In the genomic region with DNA sequence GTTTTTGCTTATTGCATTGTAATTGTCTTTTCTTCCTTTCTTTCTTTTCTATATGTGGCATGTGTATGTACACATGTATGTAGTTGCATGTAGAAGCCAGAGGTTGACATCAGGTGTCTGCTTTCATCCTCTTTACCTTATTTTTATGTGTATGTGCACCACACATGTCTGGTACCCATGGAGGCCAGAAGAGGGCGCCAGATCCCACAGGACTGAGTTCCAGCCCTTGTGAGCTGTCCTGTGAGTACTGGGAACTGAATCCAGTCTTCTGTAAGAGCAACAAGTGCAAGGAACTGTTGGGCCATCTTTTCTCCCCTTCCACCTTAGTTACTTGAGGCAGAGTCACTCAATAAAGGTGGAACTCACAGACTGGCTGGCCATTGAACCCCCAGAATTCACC, we compare ENCODE assay signal across 22 mouse cellular contexts. TPM values are rescaled to one million over a fixed set of nuclear protein-coding genes. Genes with fewer than 3 reads are reported as not detected.
DNase-seq lines count a peak whose midpoint lies in the region; ATAC-seq and TF ChIP-seq lines count a peak whose summit lies in the region.
"Had no signal": no experiment of that assay in that cellular context is flagged by ENCODE, and none has a peak within 500 bp of the region (broad histone marks: within the 10 kb centered on the region; RNA-seq: fewer than 3 reads in every experiment).

No protein-coding gene starts in this region.

- no peaks in the 10 kb centered on the region for H3K27me3 ChIP-seq in liver, embryonic 14.5 days (ENCODE audit: control insufficient read depth, insufficient read depth, low read length)
- H3K27me3 ChIP-seq in liver, embryonic 12.5 days (replicated peaks) = peaks cover 46% of the 10 kb centered on the region
- H3K27me3 ChIP-seq in CH12.LX (replicated peaks) = peaks cover 62% of the 10 kb centered on the region
- peaks cover 2% of the 10 kb centered on the region; the same call in 1 of the 2 replicates for H3K27me3 ChIP-seq in small intestine, adult 2 months (ENCODE audit: control insufficient read depth, insufficient read depth, low read length)
- H3K27me3 ChIP-seq: embryonic facial prominence, embryonic 13.5 days; heart, embryonic 15.5 days had no signal

- 14% methylated on average over 1 of the region's 1 CpGs for WGBS in liver, embryonic 14.5 days (ENCODE audit: insufficient replicate concordance)
- 6% methylated on average over 1 of the region's 1 CpGs for WGBS in liver, embryonic 12.5 days (ENCODE audit: insufficient replicate concordance)
- WGBS in small intestine, adult 2 months = 5% methylated on average over 1 of the region's 1 CpGs

- TF ChIP-seq EP300 in liver, embryonic 14.5 days (IDR thresholded peaks at IDR 0.05; ENCODE audit: low read depth) = no peak
- no peak for TF ChIP-seq EP300 in CH12.LX (IDR thresholded peaks at IDR 0.05; ENCODE audit: low read length)

- H3K79me2 ChIP-seq in CH12.LX (replicated peaks; ENCODE audit: control insufficient read depth, extremely low read depth, insufficient read depth, poor library complexity, severe bottlenecking) = no peaks in the 10 kb centered on the region

- no peaks in the 10 kb centered on the region for H3K4me1 ChIP-seq in liver, embryonic 14.5 days (replicated peaks; ENCODE audit: control insufficient read depth in 2 of 2, insufficient read depth in 2 of 2, low read length in 1 of 2)
- H3K4me1 ChIP-seq in liver, embryonic 12.5 days = no peaks in the 10 kb centered on the region
- no peaks in the 10 kb centered on the region; a peak in 1 of 4 replicates for H3K4me1 ChIP-seq in CH12.LX (ENCODE audit: control insufficient read depth in 1 of 2, insufficient read depth in 2 of 2)
- H3K4me1 ChIP-seq in ES-E14 (ENCODE audit: control insufficient read depth in 2 of 2, insufficient read depth in 2 of 2, low read length in 2 of 2, poor library complexity in 1 of 2) = peaks cover 0 to 10% of the 10 kb centered on the region in 2 experiments; a peak in 1 of 4 replicates
- H3K4me1 ChIP-seq in small intestine, adult 2 months (ENCODE audit: control insufficient read depth, insufficient read depth, insufficient read length, low read length) = no peaks in the 10 kb centered on the region
- H3K4me1 ChIP-seq: embryonic facial prominence, embryonic 13.5 days; heart, embryonic 15.5 days; hindbrain, embryonic 15.5 days; limb, embryonic 12.5 days; liver, embryonic 15.5 days had no signal

- H3K4me2 ChIP-seq in liver, embryonic 14.5 days (ENCODE audit: low read depth) = no peak overlapping the region
- H3K4me2 ChIP-seq in liver, embryonic 12.5 days = no peak overlapping the region
- H3K4me2 ChIP-seq in CH12.LX (ENCODE audit: insufficient read depth, low read depth, poor library complexity, severe bottlenecking) = no peak overlapping the region
- H3K4me2 ChIP-seq: embryonic facial prominence, embryonic 13.5 days; heart, embryonic 15.5 days; hindbrain, embryonic 15.5 days; limb, embryonic 12.5 days; liver, embryonic 15.5 days had no signal

- H3K9ac ChIP-seq in liver, embryonic 14.5 days (replicated peaks) = no peak overlapping the region
- no peak overlapping the region for H3K9ac ChIP-seq in liver, embryonic 12.5 days
- no peak overlapping the region for H3K9ac ChIP-seq in CH12.LX (ENCODE audit: insufficient read depth, low read depth)
- no peak overlapping the region for H3K9ac ChIP-seq in ES-E14 (ENCODE audit: insufficient read depth, low read depth, low read length, poor library complexity, severe bottlenecking)
- H3K9ac ChIP-seq: embryonic facial prominence, embryonic 13.5 days; heart, embryonic 15.5 days; hindbrain, embryonic 15.5 days; limb, embryonic 12.5 days; liver, embryonic 15.5 days had no signal

- ATAC-seq in liver, embryonic 14.5 days (ENCODE audit: insufficient read depth) = no peak
- ATAC-seq in liver, embryonic 12.5 days = no peak
- ATAC-seq: forebrain, embryonic 14.5 days; midbrain, embryonic 16.5 days had no signal

- no peak overlapping the region for H3K4me3 ChIP-seq in liver, embryonic 14.5 days (ENCODE audit: insufficient read depth in 1 of 2, low read depth in 2 of 2, low read length in 2 of 2)
- no peak overlapping the region for H3K4me3 ChIP-seq in liver, embryonic 12.5 days
- H3K4me3 ChIP-seq in CH12.LX (replicated peaks in 1 of 3; ENCODE audit: low read depth in 2 of 3, low read length in 2 of 3, poor library complexity in 1 of 3) = no peak overlapping the region
- H3K4me3 ChIP-seq in ES-E14 (ENCODE audit: insufficient read depth in 1 of 2, low read depth in 1 of 2, low read length in 2 of 2, poor library complexity in 1 of 2, severe bottlenecking in 1 of 2) = no peak overlapping the region
- no peak overlapping the region for H3K4me3 ChIP-seq in small intestine, adult 2 months (ENCODE audit: low read depth, low read length)
- H3K4me3 ChIP-seq: embryonic facial prominence, embryonic 13.5 days; heart, embryonic 15.5 days; hindbrain, embryonic 15.5 days; limb, embryonic 12.5 days; liver, embryonic 15.5 days had no signal

- no peaks in the 10 kb centered on the region for H3K36me3 ChIP-seq in liver, embryonic 14.5 days (replicated peaks; ENCODE audit: control insufficient read depth, insufficient read depth, low read depth)
- H3K36me3 ChIP-seq in liver, embryonic 12.5 days = no peaks in the 10 kb centered on the region
- H3K36me3 ChIP-seq in CH12.LX (replicated peaks in 1 of 2; ENCODE audit: control insufficient read depth in 1 of 2, insufficient read depth in 1 of 2, low read length in 1 of 2) = no peaks in the 10 kb centered on the region
- H3K36me3 ChIP-seq in ES-E14 (ENCODE audit: control insufficient read depth, insufficient read depth, low read length, poor library complexity, severe bottlenecking) = no peaks in the 10 kb centered on the region
- H3K36me3 ChIP-seq in small intestine, adult 2 months (ENCODE audit: control insufficient read depth, insufficient read depth, low read length) = no peaks in the 10 kb centered on the region
- H3K36me3 ChIP-seq: embryonic facial prominence, embryonic 13.5 days; heart, embryonic 15.5 days; hindbrain, embryonic 15.5 days; limb, embryonic 12.5 days; liver, embryonic 15.5 days had no signal

- no peak for TF ChIP-seq POLR2A in CH12.LX (IDR thresholded peaks at IDR 0.05; ENCODE audit: low read depth, low read length)
- TF ChIP-seq POLR2A in small intestine, adult 2 months (IDR thresholded peaks at IDR 0.05; ENCODE audit: low read depth, low read length) = no peak

- no peak for DNase-seq in liver, embryonic 14.5 days (ENCODE audit: low read depth in 3 of 3, low spot score in 3 of 3)
- DNase-seq in CH12.LX (ENCODE audit: extremely low read depth) = no peak
- no peak for DNase-seq in ES-E14 (ENCODE audit: low read depth, low spot score)
- DNase-seq in adrenal gland, postnatal 14 days = no peak
- DNase-seq in embryo, embryonic 10 days (ENCODE audit: low spot score) = no peak
- DNase-seq: adrenal gland, adult 2 months; cerebellum, adult 9-11 months; gastrocnemius, postnatal 14 days; heart, postnatal 4 days; kidney, adult 2 months; kidney, postnatal 4 days; lung, postnatal 10 days; right cerebral cortex, postnatal 25 days had no signal

- dilution Hi-C loops in CH12.LX (cut with MboI; ENCODE audit: extremely low pct_ligation_motif_present, extremely low pct_unique_long_range_greater_than_20kb, low sequenced_read_pairs) = no loop called here

- TF ChIP-seq CTCF in liver, embryonic 14.5 days (IDR thresholded peaks at IDR 0.05; ENCODE audit: low read depth) = peak; percentile 49
- TF ChIP-seq CTCF in CH12.LX (conservative IDR thresholded peaks at IDR 0.05 in 1 of 2, IDR thresholded peaks at IDR 0.05 in 1 of 2; ENCODE audit: low read depth in 2 of 2, low read length in 2 of 2) = peak in 1 of 2 experiments; percentile 35; a peak in 1 of 4 replicates
- peak; percentile 11; the same call in 1 of the 2 replicates for TF ChIP-seq CTCF in small intestine, adult 2 months (IDR thresholded peaks at IDR 0.05; ENCODE audit: extremely low read depth, insufficient read length, insufficient replicate concordance, low read depth, low read length)

- peak; percentile 2 for TF ChIP-seq RAD21 in CH12.LX (IDR thresholded peaks at IDR 0.05; ENCODE audit: low read depth, low read length)

- H3K9me3 ChIP-seq in liver, embryonic 14.5 days (ENCODE audit: control insufficient read depth, low read length) = no peaks in the 10 kb centered on the region
- H3K9me3 ChIP-seq in liver, embryonic 12.5 days (replicated peaks) = no peaks in the 10 kb centered on the region
- H3K9me3 ChIP-seq in CH12.LX (replicated peaks; ENCODE audit: low read length) (peaks cover 8% of the 10 kb centered on the region), ES-E14 (ENCODE audit: control insufficient read depth, insufficient read depth, low read depth, low read length) (no peaks in the 10 kb centered on the region)
- H3K9me3 ChIP-seq: embryonic facial prominence, embryonic 13.5 days; heart, embryonic 15.5 days; hindbrain, embryonic 15.5 days; limb, embryonic 12.5 days; liver, embryonic 15.5 days had no signal

- in situ Hi-C loops in CH12.LX (cut with MboI; ENCODE audit: low pct_ligation_motif_present, low pct_unique_long_range_greater_than_20kb, low sequenced_read_pairs) (no loop called here), ES-E14 (cut with MboI; ENCODE audit: low sequenced_read_pairs in 2 of 2, unreplicated experiment in 2 of 2) (no loop called here)

- H3K27ac ChIP-seq in liver, embryonic 14.5 days = no peak overlapping the region
- no peak overlapping the region for H3K27ac ChIP-seq in liver, embryonic 12.5 days
- H3K27ac ChIP-seq in CH12.LX (ENCODE audit: insufficient read depth, low read depth) (no peak overlapping the region), ES-E14 (ENCODE audit: insufficient read depth, low read depth, low read length, poor library complexity, severe bottlenecking) (no peak overlapping the region)
- H3K27ac ChIP-seq in small intestine, adult 2 months (ENCODE audit: insufficient read depth, low read depth, low read length) = no peak overlapping the region
- H3K27ac ChIP-seq: embryonic facial prominence, embryonic 13.5 days; heart, embryonic 15.5 days; hindbrain, embryonic 15.5 days; limb, embryonic 12.5 days; liver, embryonic 15.5 days had no signal

TF ChIP-seq in CH12.LX, 34 proteins besides CTCF, POLR2A, EP300 and RAD21 (continues in another document):
- no peak for TF ChIP-seq E2F4 (IDR thresholded peaks at IDR 0.05; ENCODE audit: insufficient replicate concordance, low read depth, low read length)
- TF ChIP-seq CHD2 (IDR thresholded peaks at IDR 0.05; ENCODE audit: low read length) = no peak

TF ChIP-seq in ES-E14, 5 proteins besides CTCF, POLR2A, EP300 and RAD21 (continues in another document):
- TF ChIP-seq MAFK (IDR thresholded peaks at IDR 0.05; ENCODE audit: insufficient read depth, low read depth, low read length) (no peak), ZNF384 (IDR thresholded peaks at IDR 0.05; ENCODE audit: low read depth, low read length) (no peak)

RNA-seq across cellular contexts. Expression of gene Ccne1, which starts 11.3 kb away (rescaled TPM):
- 51.2 and 71.1 TPM in 2 replicates for polyA plus RNA-seq in liver, embryonic 14.5 days (2012; rRNA removed)
- polyA plus RNA-seq in liver, embryonic 14.5 days (2014; fragmentation: Nextera tagmentation; extraction: Ambion mirVana) = 87.8 and 94.9 TPM in 2 replicates
- 145 and 150 TPM in 2 replicates for polyA plus RNA-seq in liver, embryonic 12.5 days (2016; fragmentation: Nextera tagmentation; extraction: Ambion mirVana)
- total RNA-seq in CH12.LX (2012; rRNA removed) (43.7 and 74.4 TPM in 2 replicates), CH12.LX (2014; rRNA removed) (70.0 and 77.8 TPM in 2 replicates), ES-E14 (2012; rRNA removed) (194 and 278 TPM in 2 replicates)
- polyA plus RNA-seq in CH12.LX (2012; ENCODE audit: insufficient read length, low read depth) = 109 and 110 TPM in 2 replicates
- 3.1 and 5.0 TPM in 2 replicates for polyA plus RNA-seq in small intestine, adult 2 months (2012; rRNA removed)
- total RNA-seq in adrenal gland, postnatal 14 days (2021) = 10.6 and 10.8 TPM in 2 replicates
